Mouse (Mus musculus) neural tube, embryonic 13.5 days (tissue): ENCODE data around the gene Zfp36l1. TPM values are rescaled to one million over a fixed set of nuclear protein-coding genes. Genes with fewer than 3 reads are reported as not detected.

Experiments used
- ATAC-seq: fragments of 200-750 bp; cut with Nextera tagmentation; 2 replicates; pipeline ENCODE4 v1.8.0; 2017; ENCODE audit warnings: low read depth, mild to moderate bottlenecking, moderate TSS enrichment, moderate library complexity
- H3K27ac ChIP-seq: fragments of 300-500 bp; sonication (generic); replicated peaks from 2 replicates; pipeline ENCODE4 v1.5.1; 2015; ENCODE audit warnings: moderate library complexity, mild to moderate bottlenecking, inconsistent platforms
- H3K27me3 ChIP-seq: fragments of 300-500 bp; sonication (generic); 2 replicates; pipeline ENCODE4 v1.6.1; 2015; ENCODE audit warnings: mild to moderate bottlenecking, inconsistent platforms
- H3K36me3 ChIP-seq: fragments of 300-500 bp; sonication (generic); 2 replicates; pipeline ENCODE4 v1.6.1; 2015; ENCODE audit warnings: mild to moderate bottlenecking, inconsistent platforms
- H3K4me1 ChIP-seq: fragments of 300-500 bp; sonication (generic); replicated peaks from 2 replicates; pipeline ENCODE4 v1.6.1; 2015; ENCODE audit warnings: inconsistent platforms
- H3K4me2 ChIP-seq: fragments of 300-500 bp; sonication (generic); 2 replicates; pipeline ENCODE4 v1.6.1; 2015; ENCODE audit warnings: inconsistent platforms, mild to moderate bottlenecking, moderate library complexity
- H3K4me3 ChIP-seq: fragments of 300-500 bp; sonication (generic); 2 replicates; pipeline ENCODE4 v1.5.1; 2015; ENCODE audit warnings: mild to moderate bottlenecking, inconsistent platforms
- H3K9ac ChIP-seq: fragments of 300-500 bp; sonication (generic); 2 replicates; pipeline ENCODE4 v1.6.1; 2015; ENCODE audit warnings: moderate library complexity, mild to moderate bottlenecking, inconsistent platforms
- H3K9me3 ChIP-seq: fragments of 300-500 bp; sonication (generic); 2 replicates; pipeline ENCODE4 v1.6.1; 2016; ENCODE audit warnings: inconsistent platforms
- WGBS: fragments of 180-500 bp; shearing (Covaris S2); methylation state at CpG from one replicate; pipeline ENCODE4 v1.1.7; 2015; 5-methylcytosine and 5-hydroxymethylcytosine counted together
- polyA plus RNA-seq: library from polyadenylated mRNA; unstranded; fragments of >200 nt; fragmentation: Nextera tagmentation; extraction: Ambion mirVana; gene quantifications from 2 replicates; pipeline ENCODE4 v1.2.1, GENCODE M21; 2015

Gene Zfp36l1
- polyA plus RNA-seq, 1 experiment from 2014 or later: 49.6 TPM

DNA sequence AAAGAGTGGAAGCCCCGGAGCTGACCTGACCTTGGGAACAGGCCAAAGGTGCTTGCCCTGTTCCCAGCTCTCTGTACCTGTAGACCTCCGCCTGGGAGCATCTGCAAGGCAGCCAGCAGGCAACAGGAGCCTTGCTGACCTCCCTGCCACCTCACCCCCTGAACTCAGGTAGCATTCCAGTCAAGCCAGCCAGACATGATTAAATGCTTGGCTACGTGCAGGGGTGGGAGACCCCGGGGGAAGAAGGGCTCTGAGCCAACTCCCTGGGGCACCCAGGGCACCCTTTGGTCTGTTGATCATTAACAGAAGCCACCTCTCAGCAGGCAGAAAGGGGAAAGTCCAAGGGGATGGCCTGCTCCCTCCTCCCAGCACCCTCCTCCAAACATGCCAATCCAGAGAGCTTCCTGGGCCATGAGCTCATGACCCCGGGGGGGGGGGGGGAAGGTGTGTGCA, 9.3 kb downstream of the Zfp36l1 start:
- no peak for ATAC-seq
- no peaks in the 10 kb centered on the region for H3K4me1 ChIP-seq
- no peaks in the 10 kb centered on the region for H3K9me3 ChIP-seq
- H3K36me3 ChIP-seq: peaks cover 6% of the 10 kb centered on the region; the same call in 1 of the 2 replicates
- no peak overlapping the region for H3K9ac ChIP-seq
- H3K27me3 ChIP-seq: no peaks in the 10 kb centered on the region
- no peak overlapping the region for H3K27ac ChIP-seq
- no peak overlapping the region for H3K4me2 ChIP-seq
- WGBS: 53% methylated on average over 5 of the region's 5 CpGs
- H3K4me3 ChIP-seq: no peak overlapping the region

DNA sequence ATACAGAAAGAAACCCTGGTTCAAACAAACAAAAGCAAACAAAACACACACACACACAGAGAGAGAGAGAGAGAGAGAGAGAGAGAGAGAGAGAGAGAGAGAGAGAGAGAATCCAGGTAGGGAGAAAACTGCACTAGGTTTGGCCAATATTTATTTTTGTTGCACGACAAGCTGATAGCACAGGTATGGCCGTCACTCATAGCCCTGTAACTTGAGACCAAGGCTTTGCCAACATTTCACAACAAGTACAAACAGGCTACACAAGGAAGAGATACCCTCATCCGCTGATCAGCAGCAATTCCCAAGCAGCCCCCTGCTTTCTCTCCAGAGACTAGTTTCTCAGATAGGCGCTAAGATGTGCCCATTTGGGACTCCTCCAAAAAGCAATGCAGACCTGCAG, 9.7 kb downstream of the Zfp36l1 start:
- H3K27ac ChIP-seq: no peak overlapping the region
- H3K27me3 ChIP-seq: no peaks in the 10 kb centered on the region
- no peak for ATAC-seq
- no peak overlapping the region for H3K4me2 ChIP-seq
- 82% methylated on average over 4 of the region's 4 CpGs for WGBS
- no peaks in the 10 kb centered on the region for H3K9me3 ChIP-seq
- no peaks in the 10 kb centered on the region for H3K4me1 ChIP-seq
- H3K36me3 ChIP-seq: peaks cover 6% of the 10 kb centered on the region; the same call in 1 of the 2 replicates
- no peak overlapping the region for H3K9ac ChIP-seq
- no peak overlapping the region for H3K4me3 ChIP-seq

DNA sequence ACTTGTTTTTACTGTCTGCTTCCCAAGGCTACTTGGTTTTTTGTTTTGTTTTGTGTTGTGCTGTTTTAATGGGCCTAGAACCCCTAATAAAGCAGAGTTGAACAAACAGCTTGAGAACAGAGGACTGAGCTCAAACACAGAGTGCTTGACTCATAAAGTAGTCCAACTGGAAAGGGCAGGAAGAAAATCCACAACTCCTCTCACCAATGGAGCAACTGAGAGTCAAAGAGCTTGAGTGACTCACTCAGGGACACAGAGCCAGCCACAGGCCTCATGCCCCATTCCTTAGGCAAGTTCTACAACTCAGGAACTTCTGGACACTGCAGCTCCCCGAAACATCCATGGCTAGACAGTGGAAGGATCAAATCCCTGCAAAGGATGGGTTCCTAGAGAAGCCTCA, 14.0 kb downstream of the Zfp36l1 start:
- no peaks in the 10 kb centered on the region for H3K4me1 ChIP-seq
- no peaks in the 10 kb centered on the region for H3K36me3 ChIP-seq
- no peak overlapping the region for H3K4me2 ChIP-seq
- no peak overlapping the region for H3K9ac ChIP-seq
- no peak for ATAC-seq
- 87% methylated on average over 1 of the region's 1 CpGs for WGBS
- H3K4me3 ChIP-seq: no peak overlapping the region
- no peaks in the 10 kb centered on the region for H3K9me3 ChIP-seq
- H3K27ac ChIP-seq: no peak overlapping the region
- H3K27me3 ChIP-seq: no peaks in the 10 kb centered on the region

DNA sequence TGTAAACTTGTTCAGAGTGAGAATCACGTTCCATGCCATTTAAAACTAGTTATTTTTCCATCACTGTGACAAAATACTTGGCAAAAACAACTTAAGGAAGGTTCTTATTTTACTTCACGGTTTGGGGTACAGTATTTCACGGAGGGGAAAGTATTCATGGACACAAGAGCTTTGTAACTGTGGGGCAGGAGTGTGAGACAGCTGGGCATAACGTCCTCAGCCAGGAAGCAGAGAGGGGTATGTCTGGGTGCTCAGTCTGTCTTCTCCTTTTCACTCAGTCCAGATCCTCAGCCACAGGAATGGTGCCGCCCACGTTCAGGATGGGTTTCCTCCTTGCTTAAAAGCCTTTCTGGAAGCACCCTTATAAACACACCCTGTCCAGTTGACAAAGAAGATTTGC, 16.1 kb downstream of the Zfp36l1 start:
- H3K27me3 ChIP-seq: no peaks in the 10 kb centered on the region
- H3K4me1 ChIP-seq: no peaks in the 10 kb centered on the region
- H3K4me3 ChIP-seq: no peak overlapping the region
- no peak overlapping the region for H3K4me2 ChIP-seq
- no peak overlapping the region for H3K9ac ChIP-seq
- no peak for ATAC-seq
- no peaks in the 10 kb centered on the region for H3K9me3 ChIP-seq
- WGBS: 78% methylated on average over 6 of the region's 6 CpGs
- H3K36me3 ChIP-seq: no peaks in the 10 kb centered on the region
- H3K27ac ChIP-seq: no peak overlapping the region

DNA sequence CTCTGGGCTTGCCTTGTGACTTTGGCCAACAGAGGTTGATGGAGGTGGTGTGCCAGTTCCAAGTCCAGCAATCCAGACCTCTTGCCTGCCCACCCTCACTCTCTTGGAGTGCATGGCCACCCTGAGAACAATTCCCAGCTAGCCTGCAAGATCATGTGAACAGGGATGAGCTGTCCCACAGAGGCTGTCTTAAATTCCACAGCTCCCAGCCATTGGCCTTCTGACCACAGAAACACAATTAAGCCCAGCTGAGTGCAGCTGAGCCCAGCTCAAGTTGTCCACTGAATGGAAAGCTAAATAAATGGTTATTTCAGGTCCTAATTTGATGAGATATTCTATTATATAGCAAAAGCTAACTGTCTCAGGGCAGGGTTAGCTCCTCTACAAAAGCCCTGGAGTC, 20.0 kb downstream of the Zfp36l1 start:
- no peaks in the 10 kb centered on the region for H3K9me3 ChIP-seq
- no peak overlapping the region for H3K4me2 ChIP-seq
- no peaks in the 10 kb centered on the region for H3K36me3 ChIP-seq
- H3K27ac ChIP-seq: no peak overlapping the region
- H3K27me3 ChIP-seq: no peaks in the 10 kb centered on the region
- ATAC-seq: no peak
- 0 out of 2 replicates have a peak, but pooled peaks cover 6% of the 10 kb centered on the region for H3K4me1 ChIP-seq
- H3K9ac ChIP-seq: no peak overlapping the region
- H3K4me3 ChIP-seq: no peak overlapping the region

- Histone ChIP-seq H3K4me1 (0 out of 2 replicates have a peak, but pooled peaks cover 6% of the 10 kb centered on the region), H3K27ac (no peak overlapping the region; the same call in 1 of the 2 replicates), H3K36me3 (no peaks in the 10 kb centered on the region), H3K9ac (no peak overlapping the region), H3K4me2 (no peak overlapping the region), H3K4me3 (no peak overlapping the region), H3K27me3 (no peaks in the 10 kb centered on the region), H3K9me3 (no peaks in the 10 kb centered on the region)
- no peak for ATAC-seq
- 45% methylated on average over 8 of the region's 8 CpGs for WGBS
Measured at GRCm38 (mm10) chr12:80091080-80091479, 21.7 kb downstream of the Zfp36l1 start.

DNA sequence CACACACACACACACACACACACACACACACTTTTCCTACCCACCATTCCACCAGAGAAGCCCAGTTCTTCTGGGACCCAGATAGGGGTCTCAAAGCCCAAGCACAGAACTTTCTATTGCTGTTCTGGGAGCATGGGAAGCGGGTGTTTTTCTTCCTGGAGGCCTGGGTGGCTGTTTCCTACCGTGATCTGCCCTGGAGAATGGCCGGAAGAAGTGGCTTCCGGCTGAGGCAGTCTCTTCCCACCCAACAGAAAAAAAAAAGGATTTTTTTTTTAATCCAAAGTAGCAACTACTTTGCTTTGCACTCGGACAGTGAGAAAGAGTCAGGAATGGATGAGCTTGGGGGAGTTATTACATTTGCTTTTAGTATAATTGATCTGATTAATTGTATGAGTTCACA, 22.3 kb downstream of the Zfp36l1 start:
- WGBS: 71% methylated on average over 5 of the region's 5 CpGs
- Histone ChIP-seq H3K36me3 (no peaks in the 10 kb centered on the region), H3K4me3 (no peak overlapping the region), H3K4me1 (0 out of 2 replicates have a peak, but pooled peaks cover 6% of the 10 kb centered on the region), H3K27ac (no peak overlapping the region; the same call in 1 of the 2 replicates), H3K27me3 (no peaks in the 10 kb centered on the region), H3K9me3 (no peaks in the 10 kb centered on the region), H3K4me2 (no peak overlapping the region), H3K9ac (no peak overlapping the region)
- ATAC-seq: no peak

- no peaks in the 10 kb centered on the region for H3K9me3 ChIP-seq
- ATAC-seq: no peak
- no peak overlapping the region for H3K4me3 ChIP-seq
- H3K9ac ChIP-seq: no peak overlapping the region
- no peak overlapping the region for H3K27ac ChIP-seq
- no peaks in the 10 kb centered on the region for H3K36me3 ChIP-seq
- no peaks in the 10 kb centered on the region for H3K27me3 ChIP-seq
- WGBS: 86% methylated on average over 4 of the region's 4 CpGs
- H3K4me2 ChIP-seq: no peak overlapping the region
- 0 out of 2 replicates have a peak, but pooled peaks cover 16% of the 10 kb centered on the region for H3K4me1 ChIP-seq
Measured at GRCm38 (mm10) chr12:80088143-80088542, 24.7 kb downstream of the Zfp36l1 start.

- Histone ChIP-seq H3K27ac (0 out of 2 replicates have a peak overlapping the region, but pooled peaks have one; percentile 20), H3K4me2 (no peak overlapping the region), H3K4me1 (peaks cover 17% of the 10 kb centered on the region; the same call in 1 of the 2 replicates), H3K9me3 (no peaks in the 10 kb centered on the region), H3K36me3 (no peaks in the 10 kb centered on the region), H3K4me3 (no peak overlapping the region), H3K9ac (no peak overlapping the region), H3K27me3 (no peaks in the 10 kb centered on the region)
- WGBS: 58% methylated on average over 7 of the region's 7 CpGs
- ATAC-seq: no peak
Measured at GRCm38 (mm10) chr12:80084446-80085112, 28.2 kb downstream of the Zfp36l1 start.

DNA sequence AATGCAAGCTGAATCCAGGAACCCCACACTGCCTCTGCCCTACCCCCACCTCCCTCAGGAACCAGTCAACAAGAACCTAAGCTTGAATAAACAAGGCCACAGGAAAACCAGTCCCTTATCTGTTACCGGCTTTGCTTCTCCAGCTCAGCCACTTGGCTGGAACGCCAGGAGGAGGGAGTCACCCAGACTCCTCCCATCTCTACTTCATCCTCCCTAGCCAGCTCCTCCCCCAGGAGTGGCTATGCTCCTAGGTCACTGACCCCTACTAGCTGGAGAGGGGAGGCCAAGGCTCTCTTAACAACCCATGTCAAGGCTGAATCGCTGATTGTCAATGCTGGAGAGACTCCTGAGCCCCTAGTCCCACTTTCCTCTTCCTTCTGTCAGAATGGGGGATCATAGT, 28.9 kb downstream of the Zfp36l1 start:
- 0 out of 2 replicates have a peak overlapping the region, but pooled peaks have one; percentile 20 for H3K27ac ChIP-seq
- peaks cover 17% of the 10 kb centered on the region; the same call in 1 of the 2 replicates for H3K4me1 ChIP-seq
- no peaks in the 10 kb centered on the region for H3K27me3 ChIP-seq
- H3K9ac ChIP-seq: no peak overlapping the region
- H3K4me2 ChIP-seq: no peak overlapping the region
- no peak for ATAC-seq
- 17% methylated on average over 3 of the region's 3 CpGs for WGBS
- no peaks in the 10 kb centered on the region for H3K36me3 ChIP-seq
- H3K4me3 ChIP-seq: no peak overlapping the region
- H3K9me3 ChIP-seq: no peaks in the 10 kb centered on the region

DNA sequence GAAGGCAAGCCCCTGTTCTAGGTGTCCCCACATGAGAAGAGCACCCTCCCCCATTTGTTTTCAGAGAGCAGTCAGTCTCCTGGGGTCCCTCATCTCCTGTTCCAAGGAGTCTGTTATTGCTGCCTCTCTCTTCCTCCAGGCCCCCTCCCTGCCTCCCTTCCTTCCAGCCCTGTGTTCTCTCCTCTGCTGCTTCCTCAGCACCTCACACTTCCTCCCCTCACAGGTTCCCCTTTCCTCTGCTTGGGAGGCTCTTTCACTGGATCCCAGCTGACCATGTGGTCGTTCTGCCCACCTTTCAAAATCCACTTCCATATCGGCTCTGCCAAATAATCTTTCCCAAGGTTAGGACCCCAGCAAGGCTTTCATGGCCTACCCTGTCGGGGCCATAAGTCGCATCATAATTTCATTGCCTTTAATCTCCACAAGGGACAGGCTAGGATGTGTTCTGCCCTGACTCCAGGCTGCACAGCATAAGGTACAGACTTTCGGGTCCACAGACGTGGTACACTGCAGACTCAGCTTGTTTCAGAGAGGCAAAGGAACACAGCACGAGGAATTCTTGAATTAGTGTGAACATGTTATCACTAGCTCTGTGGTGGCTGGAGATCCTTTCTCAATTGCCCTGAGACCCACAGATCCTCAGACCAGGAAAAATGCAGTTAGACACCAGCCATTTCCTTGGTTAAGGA, 29.5 kb downstream of the Zfp36l1 start:
- Histone ChIP-seq H3K4me1 (peaks cover 17% of the 10 kb centered on the region; the same call in 1 of the 2 replicates), H3K9ac (no peak overlapping the region), H3K4me3 (no peak overlapping the region), H3K27ac (0 out of 2 replicates have a peak overlapping the region, but pooled peaks have one; percentile 15), H3K27me3 (no peaks in the 10 kb centered on the region), H3K9me3 (no peaks in the 10 kb centered on the region), H3K36me3 (no peaks in the 10 kb centered on the region), H3K4me2 (no peak overlapping the region)
- no peak for ATAC-seq
- 75% methylated on average over 7 of the region's 7 CpGs for whole genome bisulfite sequencing

GRCm38 (mm10) chr12:80082730-80083129, 30.1 kb downstream of the Zfp36l1 start:
- Histone ChIP-seq H3K4me3 (no peak overlapping the region), H3K27me3 (no peaks in the 10 kb centered on the region), H3K4me2 (no peak overlapping the region), H3K36me3 (no peaks in the 10 kb centered on the region), H3K27ac (no peak overlapping the region), H3K9me3 (no peaks in the 10 kb centered on the region), H3K9ac (no peak overlapping the region), H3K4me1 (peaks cover 17% of the 10 kb centered on the region; the same call in 1 of the 2 replicates)
- no peak for ATAC-seq
- WGBS: 84% methylated on average over 4 of the region's 4 CpGs
